Mouse (Mus musculus) testis, adult 2 months (tissue): ENCODE results near the gene Hist1h4f.

Experiments
- CTCF ChIP-seq: fragments of 200-500 bp; IDR thresholded peaks from 2 replicates; pipeline ENCODE4 v1.5.1; 2012; ENCODE audit warnings: low read depth, mild to moderate bottlenecking, inconsistent platforms, low read length, moderate library complexity; ENCODE audit not compliant: control insufficient read depth, insufficient read depth, insufficient replicate concordance
- POLR2A ChIP-seq: fragments of 200-500 bp; IDR thresholded peaks from 2 replicates; pipeline ENCODE4 v1.6.1; 2012; ENCODE audit warnings: low read depth, mild to moderate bottlenecking, inconsistent platforms, low read length, moderate library complexity; ENCODE audit not compliant: control insufficient read depth

GRCm38 (mm10) chr13:23538249-23538648 is 13.2 kb downstream of the Hist1h4f start:
- TF ChIP-seq CTCF (no peak), POLR2A (no peak)
